Mouse (Mus musculus) CH12.LX (cell line): ENCODE measurements around the gene Gm15155. TPM values are rescaled to one million over a fixed set of nuclear protein-coding genes. Genes with fewer than 3 reads are reported as not detected.

ENCODE experiments used
- DNase-seq: peaks from one replicate; pipeline ENCODE4 v3.0.0-alpha.2; 2013; ENCODE audit errors: extremely low read depth
- H3K27ac ChIP-seq: 2 replicates; pipeline ENCODE4 v1.5.1; 2012; ENCODE audit warnings: low read depth, mild to moderate bottlenecking, control low read depth, moderate library complexity; ENCODE audit not compliant: insufficient read depth
- H3K27me3 ChIP-seq: replicated peaks from 2 replicates; pipeline ENCODE3; 2012; ENCODE audit warnings: inconsistent platforms
- H3K36me3 ChIP-seq, 2 experiments: replicated peaks in 1 of 2; 2 replicates each; pipeline versions ENCODE3 to v1.6.1; 2012; ENCODE audit warnings: inconsistent platforms in 1 of 2, low read length in 1 of 2, mild to moderate bottlenecking in 1 of 2, mixed read lengths in 1 of 2, moderate library complexity in 1 of 2; ENCODE audit not compliant: control insufficient read depth in 1 of 2, insufficient read depth in 1 of 2
- H3K4me1 ChIP-seq, 2 experiments: 2 replicates each; pipeline ENCODE4 v1.6.1; 2012; ENCODE audit warnings: inconsistent platforms in 1 of 2, moderate library complexity in 1 of 2; ENCODE audit not compliant: insufficient read depth in 2 of 2, control insufficient read depth in 1 of 2
- H3K4me2 ChIP-seq: 2 replicates; pipeline ENCODE4 v1.6.1; 2012; ENCODE audit warnings: low read depth, mild to moderate bottlenecking, control low read depth; ENCODE audit not compliant: poor library complexity, insufficient read depth, severe bottlenecking
- H3K4me3 ChIP-seq, 3 experiments: fragments of 150-350 bp in 1 of 3; sonication (generic) in 1 of 3; replicated peaks in 1 of 3; 2 replicates each; pipeline versions ENCODE3 to v1.5.1; 2011 to 2012; ENCODE audit warnings: low read depth in 2 of 3, low read length in 2 of 3, mild to moderate bottlenecking in 2 of 3, moderate library complexity in 2 of 3, control low read depth in 1 of 3, improper control_type of control experiment in 1 of 3, inconsistent platforms in 1 of 3, mixed read lengths in 1 of 3; ENCODE audit not compliant: poor library complexity in 1 of 3
- H3K79me2 ChIP-seq: replicated peaks from 2 replicates; pipeline ENCODE4 v1.6.1; 2012; ENCODE audit warnings: mild to moderate bottlenecking, moderate library complexity; ENCODE audit not compliant: control insufficient read depth, poor library complexity, insufficient read depth, severe bottlenecking; ENCODE audit errors: extremely low read depth
- H3K9ac ChIP-seq: 2 replicates; pipeline ENCODE4 v1.6.1; 2012; ENCODE audit warnings: low read depth, mild to moderate bottlenecking, control low read depth, moderate library complexity; ENCODE audit not compliant: insufficient read depth
- H3K9me3 ChIP-seq: replicated peaks from 2 replicates; pipeline ENCODE3; 2012; ENCODE audit warnings: low read length, inconsistent platforms, mixed read lengths
- CTCF ChIP-seq, 2 experiments: IDR thresholded peaks in 1 of 2; conservative IDR thresholded peaks in 1 of 2; 2 replicates each; pipeline ENCODE4 v1.5.1; 2011 to 2012; ENCODE audit warnings: low read depth in 2 of 2, low read length in 2 of 2, improper control_type of control experiment in 1 of 2, inconsistent platforms in 1 of 2, mild to moderate bottlenecking in 1 of 2, moderate library complexity in 1 of 2
- EP300 ChIP-seq: IDR thresholded peaks from 2 replicates; pipeline ENCODE4 v1.6.1; 2011; ENCODE audit warnings: low read length, improper control_type of control experiment
- JUND ChIP-seq: conservative IDR thresholded peaks from 2 replicates; pipeline ENCODE4 v1.6.1; 2011; ENCODE audit warnings: low read depth, low read length, improper control_type of control experiment
- MAFK ChIP-seq: IDR thresholded peaks from 2 replicates; pipeline ENCODE4 v1.6.1; 2011; ENCODE audit warnings: low read length, improper control_type of control experiment; ENCODE audit not compliant: insufficient replicate concordance
- MAX ChIP-seq: IDR thresholded peaks from 2 replicates; pipeline ENCODE4 v1.6.1; 2011; ENCODE audit warnings: low read length, improper control_type of control experiment
- MAZ ChIP-seq: IDR thresholded peaks from 2 replicates; pipeline ENCODE4 v1.6.1; 2012; ENCODE audit warnings: low read depth, mild to moderate bottlenecking, inconsistent platforms, low read length, improper control_type of control experiment, moderate library complexity
- MXI1 ChIP-seq: IDR thresholded peaks from 2 replicates; pipeline ENCODE4 v1.6.1; 2011; ENCODE audit warnings: mild to moderate bottlenecking, low read depth, low read length, improper control_type of control experiment
- NELFE ChIP-seq: IDR thresholded peaks from 2 replicates; pipeline ENCODE4 v1.6.1; 2011; ENCODE audit warnings: low read depth, low read length, improper control_type of control experiment
- NRF1 ChIP-seq: IDR thresholded peaks from 2 replicates; pipeline ENCODE4 v1.6.1; 2014; ENCODE audit warnings: low read depth, mild to moderate bottlenecking, inconsistent platforms, low read length, improper control_type of control experiment, moderate library complexity
- PAX5 ChIP-seq: IDR thresholded peaks from 2 replicates; pipeline ENCODE4 v1.6.1; 2012; ENCODE audit warnings: low read length, inconsistent platforms, mixed read lengths
- POLR2AphosphoS2 ChIP-seq: IDR thresholded peaks from 2 replicates; pipeline ENCODE4 v1.6.1; 2011; ENCODE audit warnings: low read depth, low read length, improper control_type of control experiment
- RAD21 ChIP-seq: IDR thresholded peaks from 2 replicates; pipeline ENCODE4 v1.6.1; 2011; ENCODE audit warnings: low read depth, mild to moderate bottlenecking, low read length, improper control_type of control experiment, moderate library complexity
- RCOR1 ChIP-seq: conservative IDR thresholded peaks from 2 replicates; pipeline ENCODE4 v1.6.1; 2012; ENCODE audit warnings: low read depth, mild to moderate bottlenecking, inconsistent platforms, low read length, improper control_type of control experiment
- SMC3 ChIP-seq: IDR thresholded peaks from 2 replicates; pipeline ENCODE4 v1.6.1; 2011; ENCODE audit warnings: low read depth, low read length, improper control_type of control experiment
- UBTF ChIP-seq: IDR thresholded peaks from 2 replicates; pipeline ENCODE4 v1.6.1; 2012; ENCODE audit warnings: low read depth, mild to moderate bottlenecking, inconsistent platforms, low read length, improper control_type of control experiment, moderate library complexity
- USF1 ChIP-seq: IDR thresholded peaks from 2 replicates; pipeline ENCODE4 v1.6.1; 2014; ENCODE audit warnings: low read depth, mild to moderate bottlenecking, inconsistent platforms, low read length, improper control_type of control experiment
- ZKSCAN1 ChIP-seq: IDR thresholded peaks from 2 replicates; pipeline ENCODE4 v1.6.1; 2012; ENCODE audit warnings: low read depth, inconsistent platforms, low read length, improper control_type of control experiment, borderline replicate concordance
- ZMIZ1 ChIP-seq: IDR thresholded peaks from 2 replicates; pipeline ENCODE4 v1.6.1; 2012; ENCODE audit warnings: low read depth, mild to moderate bottlenecking, inconsistent platforms, low read length, improper control_type of control experiment
- ZNF384 ChIP-seq: IDR thresholded peaks from 2 replicates; pipeline ENCODE4 v1.6.1; 2012; ENCODE audit warnings: low read depth, low read length, improper control_type of control experiment, inconsistent platforms
- dilution Hi-C: fragments of 300-500 bp; cut with MboI; formaldehyde crosslinking; loops from 2 replicates; pipeline ENCODE4 v1.14.3; 2020; ENCODE audit warnings: low sequenced_read_pairs; ENCODE audit not compliant: extremely low pct_unique_long_range_greater_than_20kb, extremely low pct_ligation_motif_present
- in situ Hi-C: fragments of 300-500 bp; cut with MboI; formaldehyde crosslinking; loops from 3 replicates; pipeline ENCODE4 v1.14.3; 2019; ENCODE audit warnings: low sequenced_read_pairs, low pct_ligation_motif_present, low pct_unique_long_range_greater_than_20kb, mixed read lengths
- polyA plus RNA-seq: library from polyadenylated mRNA; unstranded; fragments of >175 nt; gene quantifications from 2 replicates; pipeline ENCODE4 v1.2.1, GENCODE M21; 2012; ENCODE audit warnings: low read depth; ENCODE audit not compliant: insufficient read length
- total RNA-seq, 2 experiments: library from RNA; depleted of rRNA; stranded (reverse); fragments of 300-350 nt in 1 of 2; fragments of >200 nt in 1 of 2; gene quantifications; 2 replicates each; pipeline ENCODE4 v1.2.3; 2012 to 2014

Gm15155 gene
- total and polyA plus RNA-seq, 3 experiments = not detected

GRCm38 (mm10) chrX:155592467-155592866 lies 32.1 kb upstream of the Gm15155 start:
- Histone ChIP-seq H3K27ac (no peak overlapping the region), H3K4me2 (no peak overlapping the region), H3K79me2 (no peaks in the 10 kb centered on the region), H3K36me3 (no peaks in the 10 kb centered on the region), H3K9me3 (no peaks in the 10 kb centered on the region), H3K4me3 (no peak overlapping the region), H3K9ac (no peak overlapping the region), H3K4me1 (no peaks in the 10 kb centered on the region), H3K27me3 (no peaks in the 10 kb centered on the region)
- DNase-seq = no peak
- dilution Hi-C loops (no loop called here), in situ Hi-C loops (no loop called here)
- TF ChIP-seq JUND (no peak), NRF1 (no peak), PAX5 (no peak), ZKSCAN1 (no peak), CTCF (conservative IDR thresholded peaks at IDR 0.05 in 1 of 2, IDR thresholded peaks at IDR 0.05 in 1 of 2; ENCODE audit: low read depth in 2 of 2, low read length in 2 of 2) (no peak), MXI1 (no peak), ZNF384 (no peak), RAD21 (no peak), MAZ (no peak), UBTF (no peak), POLR2AphosphoS2 (no peak), EP300 (no peak), MAX (no peak)

- Histone ChIP-seq H3K4me2 (no peak overlapping the region), H3K9me3 (no peaks in the 10 kb centered on the region), H3K79me2 (no peaks in the 10 kb centered on the region), H3K27ac (no peak overlapping the region), H3K4me3 (no peak overlapping the region), H3K4me1 (no peaks in the 10 kb centered on the region), H3K27me3 (no peaks in the 10 kb centered on the region), H3K36me3 (no peaks in the 10 kb centered on the region), H3K9ac (no peak overlapping the region)
- TF ChIP-seq ZKSCAN1 (no peak), NELFE (no peak)
- in situ Hi-C loops = no loop called here
- no peak for DNase-seq
- dilution Hi-C loops = no loop called here
These were observed 29.9 kb upstream of the Gm15155 start for GRCm38 (mm10) chrX:155594685-155595084.

- dilution Hi-C loops (no loop called here), in situ Hi-C loops (no loop called here)
- Histone ChIP-seq H3K79me2 (no peaks in the 10 kb centered on the region), H3K9ac (no peak overlapping the region), H3K27me3 (no peaks in the 10 kb centered on the region), H3K4me3 (no peak overlapping the region), H3K27ac (no peak overlapping the region), H3K9me3 (no peaks in the 10 kb centered on the region), H3K4me2 (no peak overlapping the region), H3K4me1 (no peaks in the 10 kb centered on the region), H3K36me3 (no peaks in the 10 kb centered on the region)
- DNase-seq = no peak
- TF ChIP-seq ZMIZ1 (no peak), MAFK (no peak), UBTF (no peak), EP300 (no peak), USF1 (no peak), RCOR1 (no peak), PAX5 (no peak), JUND (no peak), CTCF (conservative IDR thresholded peaks at IDR 0.05 in 1 of 2, IDR thresholded peaks at IDR 0.05 in 1 of 2; ENCODE audit: low read depth in 2 of 2, low read length in 2 of 2) (no peak), SMC3 (no peak), MAZ (no peak), RAD21 (no peak)
These were observed 28.2 kb upstream of the Gm15155 start for GRCm38 (mm10) chrX:155596390-155596789.
